25 mouse cellular contexts compared by ENCODE assay signal in genomic region chr3:131891941-131892340, GRCm38 (mm10).
"Had no signal": no experiment of that assay in that cellular context is flagged by ENCODE, and none has a peak within 500 bp of the region (broad histone marks: within the 10 kb centered on the region; RNA-seq: fewer than 3 reads in every experiment).

No protein-coding gene starts in this region.

- DNase-seq: kidney, adult 11 months; kidney, adult 8-10 months; kidney, postnatal 14 days; kidney, postnatal 4 days; left cerebral cortex, postnatal 4 days; lung, embryonic 14.5 days; lung, postnatal 10 days; lung, postnatal 36 days; right cerebral cortex, adult 18-20 months; right cerebral cortex, postnatal 14 days; right cerebral cortex, postnatal 4 days; thymus, adult 2 months; thymus, postnatal 14 days; thymus, postnatal 4 days had no signal

- H3K36me3 ChIP-seq: intestine, embryonic 15.5 days; limb, embryonic 12.5 days; limb, embryonic 15.5 days; midbrain, embryonic 10.5 days; midbrain, embryonic 13.5 days; neural tube, embryonic 12.5 days; neural tube, embryonic 15.5 days had no signal

- H3K4me3 ChIP-seq: intestine, embryonic 15.5 days; limb, embryonic 12.5 days; limb, embryonic 15.5 days; megakaryocyte, embryonic 14.5 days; midbrain, embryonic 10.5 days; midbrain, embryonic 13.5 days; neural tube, embryonic 12.5 days; neural tube, embryonic 15.5 days had no signal

- H3K27ac ChIP-seq: intestine, embryonic 15.5 days; limb, embryonic 12.5 days; limb, embryonic 15.5 days; liver, embryonic 14.5 days; midbrain, embryonic 10.5 days; midbrain, embryonic 13.5 days; neural tube, embryonic 12.5 days; neural tube, embryonic 15.5 days; stomach, postnatal 0 days had no signal

- H3K4me2 ChIP-seq: intestine, embryonic 15.5 days; limb, embryonic 12.5 days; limb, embryonic 15.5 days; lung, embryonic 14.5 days; midbrain, embryonic 13.5 days; neural tube, embryonic 12.5 days; neural tube, embryonic 15.5 days had no signal

- H3K9me3 ChIP-seq: intestine, embryonic 15.5 days; limb, embryonic 12.5 days; limb, embryonic 15.5 days; midbrain, embryonic 10.5 days; midbrain, embryonic 13.5 days; neural tube, embryonic 12.5 days; neural tube, embryonic 15.5 days had no signal

- H3K27me3 ChIP-seq: intestine, embryonic 15.5 days; limb, embryonic 12.5 days; limb, embryonic 15.5 days; megakaryocyte, embryonic 14.5 days; midbrain, embryonic 13.5 days; neural tube, embryonic 12.5 days; neural tube, embryonic 15.5 days had no signal

- H3K9ac ChIP-seq: intestine, embryonic 15.5 days; limb, embryonic 12.5 days; limb, embryonic 15.5 days; liver, embryonic 14.5 days; lung, embryonic 14.5 days; midbrain, embryonic 13.5 days; neural tube, embryonic 12.5 days; neural tube, embryonic 15.5 days had no signal

- ATAC-seq: intestine, embryonic 15.5 days; midbrain, embryonic 13.5 days; midbrain, embryonic 16.5 days had no signal

- H3K4me1 ChIP-seq: intestine, embryonic 15.5 days; limb, embryonic 12.5 days; limb, embryonic 15.5 days; megakaryocyte, embryonic 14.5 days; midbrain, embryonic 13.5 days; neural tube, embryonic 12.5 days; neural tube, embryonic 15.5 days had no signal
